Mouse (Mus musculus): ENCODE measurements around the gene Tmem115.
"Not testable (repeated sequence)": the region's sequence is repeated elsewhere in the genome, so short reads cannot be mapped to it uniquely, and the experiment has no call there.

Tmem115 gene

DNA sequence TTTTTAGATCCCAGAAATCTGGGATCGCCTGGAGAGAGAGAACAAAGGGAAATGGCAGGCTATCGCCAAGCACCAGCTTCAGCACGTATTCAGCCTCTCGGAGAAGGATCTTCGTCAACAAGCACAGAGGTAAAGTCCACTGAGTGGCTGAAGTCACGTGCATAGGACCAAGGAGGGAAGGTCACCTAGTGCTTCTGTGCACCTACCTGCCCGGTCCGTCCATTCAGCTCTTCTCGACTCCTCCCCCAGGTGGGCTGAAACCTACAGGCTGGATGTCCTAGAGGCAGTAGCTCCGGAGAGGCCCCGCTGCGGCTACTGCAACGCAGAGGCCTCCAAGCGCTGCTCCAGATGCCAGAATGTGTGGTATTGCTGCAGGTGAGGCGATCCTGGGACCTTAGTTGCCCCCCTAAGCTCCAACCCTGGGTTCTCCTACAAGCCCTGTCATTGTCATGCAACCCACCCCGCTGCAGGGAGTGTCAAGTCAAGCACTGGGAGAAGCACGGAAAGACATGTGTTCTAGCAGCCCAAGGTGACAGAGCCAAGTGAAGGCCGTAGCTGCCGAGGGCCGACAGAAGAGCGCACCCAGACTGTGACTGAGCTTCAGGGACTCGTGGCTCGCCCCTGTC is 16.9 kb downstream of the Tmem115 start:
- no peak for DNase-seq (ENCODE audit: low spot score in 2 of 2)

DNA sequence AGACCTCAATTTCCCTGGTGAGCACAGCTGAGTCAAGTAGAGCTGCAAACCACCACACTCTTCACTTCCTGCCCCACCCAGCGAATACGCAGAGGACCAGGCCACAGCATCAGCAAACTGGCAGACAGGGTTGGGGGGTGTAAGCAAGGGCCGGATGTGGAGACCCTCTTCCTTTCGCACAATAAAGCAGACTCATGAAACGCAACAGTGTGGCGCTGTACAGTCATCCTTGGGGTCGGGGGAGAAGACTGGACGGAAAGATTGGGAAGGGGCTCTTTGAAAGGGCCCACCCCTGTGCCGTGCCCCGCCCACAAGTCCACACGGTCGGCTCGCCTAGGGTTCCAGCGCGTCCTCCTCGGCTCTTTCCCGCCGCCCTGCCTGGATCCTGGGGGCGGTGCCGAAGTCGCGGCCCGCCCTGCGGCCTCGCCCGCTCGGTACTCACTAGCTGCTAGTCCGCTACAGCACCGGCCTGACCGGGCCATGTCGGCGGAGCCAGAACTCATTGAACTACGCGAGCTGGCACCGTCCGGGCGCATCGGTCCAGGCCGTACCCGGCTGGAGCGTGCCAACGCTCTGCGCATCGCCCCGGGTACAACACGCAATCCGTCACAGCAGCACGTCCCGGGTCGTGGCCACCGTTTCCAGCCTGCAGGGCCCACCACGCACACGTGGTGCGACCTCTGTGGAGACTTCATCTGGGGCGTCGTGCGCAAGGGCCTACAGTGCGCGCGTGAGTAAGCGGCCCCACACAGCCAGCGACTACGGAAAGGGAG is 17.6 kb downstream of the Tmem115 start, which contains the start of gene Rassf1:
Rassf1 (plus strand) TSS at position 439 of the 773 bp plus-strand sequence.
- peak; percentile 88 to 92 for DNase-seq (ENCODE audit: low spot score in 2 of 2)

GRCm38 (mm10) chr9:107551890-107552355 is 18.2 kb downstream of the Tmem115 start:
- DNase-seq (ENCODE audit: low spot score in 2 of 2), result no peak

GRCm38 (mm10) chr9:107552690-107553393 is 19.1 kb downstream of the Tmem115 start:
- no peak for DNase-seq (ENCODE audit: low spot score in 2 of 2)

- DNase-seq (ENCODE audit: low spot score in 2 of 2), result peak; percentile 29 to 36
These were observed 20.0 kb downstream of the Tmem115 start for GRCm38 (mm10) chr9:107553541-107554318.

DNA sequence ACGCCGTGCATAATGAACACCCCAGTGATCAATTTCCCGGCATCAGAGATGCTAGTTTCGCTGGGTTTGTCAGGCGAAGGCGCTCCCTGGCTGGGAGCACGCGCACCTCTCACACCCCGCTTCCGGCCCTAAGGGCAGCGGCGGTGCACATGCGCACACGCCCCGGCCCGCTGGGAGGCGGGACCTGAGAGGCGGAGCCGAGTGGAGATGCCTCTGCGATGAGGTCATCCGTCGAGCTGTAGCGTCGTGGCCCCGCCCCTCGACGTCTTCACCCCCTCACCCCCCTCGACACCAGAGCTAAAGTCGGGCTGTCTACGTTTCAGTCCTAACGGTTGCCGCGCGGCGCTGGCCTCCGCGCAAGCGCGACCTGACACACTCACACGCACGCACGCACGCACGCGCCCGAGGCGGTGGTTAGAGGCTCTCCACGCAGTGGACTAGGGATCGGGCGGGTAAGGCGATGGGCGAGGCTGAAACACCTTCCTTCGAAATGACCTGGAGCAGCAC is 20.6 kb downstream of the Tmem115 start:
- peak; percentile 93 to 95 for DNase-seq (ENCODE audit: low spot score in 2 of 2)

DNA sequence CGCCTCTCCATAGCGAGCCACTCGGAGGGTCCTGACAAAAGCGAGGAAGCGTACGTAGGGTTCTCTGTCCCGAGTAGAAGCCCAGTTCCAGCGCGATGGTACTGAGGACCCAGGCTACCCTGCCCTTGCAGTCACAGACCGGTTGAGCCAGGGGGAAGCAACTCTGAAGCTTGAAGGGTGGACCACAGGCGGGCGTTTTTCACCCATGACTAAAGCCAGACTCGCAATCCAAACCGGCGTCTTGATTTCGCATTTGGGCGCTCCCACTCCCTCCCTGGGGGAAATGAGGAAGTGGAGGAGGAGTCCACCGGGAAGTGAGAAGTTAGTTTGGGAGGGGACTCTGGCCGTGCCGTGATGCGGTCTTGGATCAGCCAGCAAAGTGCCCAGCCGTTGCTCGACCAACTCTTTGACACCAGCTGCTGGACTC is 21.3 kb downstream of the Tmem115 start:
- peak in 1 of 2 experiments; percentile 29 for DNase-seq (ENCODE audit: low spot score in 2 of 2)

- DNase-seq (ENCODE audit: low spot score in 2 of 2), result no peak
These were observed 22.0 kb downstream of the Tmem115 start for GRCm38 (mm10) chr9:107555701-107556100.

- no peak for DNase-seq (ENCODE audit: low spot score in 2 of 2)
These were observed 22.6 kb downstream of the Tmem115 start for GRCm38 (mm10) chr9:107556346-107556745.

DNA sequence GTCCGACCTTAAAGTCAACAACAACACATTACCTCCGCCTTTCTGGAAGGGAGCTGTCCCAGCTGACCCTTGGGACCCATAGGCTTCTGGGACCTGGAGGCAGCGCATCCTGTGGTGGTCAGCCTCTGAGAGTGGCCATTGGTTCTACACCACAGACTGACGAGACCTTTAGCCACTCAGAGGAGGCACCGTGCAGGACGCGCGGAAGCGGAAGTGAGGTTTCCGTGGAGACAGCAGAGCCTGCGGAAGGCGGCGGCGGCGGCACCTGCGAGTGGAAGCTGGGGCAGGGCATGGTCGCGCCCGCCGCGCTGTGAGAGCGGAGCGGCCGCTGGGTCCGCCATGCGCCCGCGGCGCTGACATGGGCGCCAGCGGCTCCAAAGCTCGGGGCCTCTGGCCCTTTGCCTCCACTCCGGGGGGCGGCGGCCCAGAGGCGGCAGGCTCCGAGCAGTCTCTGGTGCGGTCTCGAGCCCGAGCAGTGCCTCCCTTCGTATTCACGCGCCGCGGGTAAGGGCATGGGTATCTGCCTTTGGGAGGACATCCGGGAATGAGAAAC is 29.4 kb downstream of the Tmem115 start, which contains the start of gene Tusc2:
Tusc2 (plus strand) TSS at position 227 of the 553 bp plus-strand sequence.
- peak; percentile 92 to 93 for DNase-seq (ENCODE audit: low spot score in 2 of 2)

- DNase-seq (ENCODE audit: low spot score in 2 of 2), result not testable (repeated sequence)
These were observed 31.8 kb downstream of the Tmem115 start for GRCm38 (mm10) chr9:107565556-107565955.

- peak; percentile 70 to 80 for DNase-seq (ENCODE audit: low spot score in 2 of 2)
These were observed 32.4 kb downstream of the Tmem115 start for GRCm38 (mm10) chr9:107566041-107566709.

DNA sequence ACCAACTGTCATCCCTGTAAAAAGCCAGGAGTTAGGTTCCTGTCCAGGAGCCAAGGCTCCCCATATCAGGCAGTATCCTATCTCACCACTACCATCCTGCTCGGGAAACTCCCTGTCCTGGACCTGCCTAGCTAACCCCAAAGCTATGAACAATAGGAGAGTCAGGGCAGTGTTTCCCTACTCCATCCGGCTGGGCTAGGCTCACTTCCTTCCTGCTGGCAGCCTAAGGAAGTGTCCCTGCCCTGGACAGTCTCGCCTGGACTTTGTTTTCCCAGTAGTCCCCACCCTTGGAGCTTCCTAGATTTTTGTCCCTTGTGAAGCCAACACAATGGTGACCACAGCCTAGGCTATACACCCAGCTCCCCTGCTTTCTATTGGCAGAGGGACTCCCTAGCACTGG is 33.1 kb downstream of the Tmem115 start:
- no peak for DNase-seq (ENCODE audit: low spot score in 2 of 2)

DNA sequence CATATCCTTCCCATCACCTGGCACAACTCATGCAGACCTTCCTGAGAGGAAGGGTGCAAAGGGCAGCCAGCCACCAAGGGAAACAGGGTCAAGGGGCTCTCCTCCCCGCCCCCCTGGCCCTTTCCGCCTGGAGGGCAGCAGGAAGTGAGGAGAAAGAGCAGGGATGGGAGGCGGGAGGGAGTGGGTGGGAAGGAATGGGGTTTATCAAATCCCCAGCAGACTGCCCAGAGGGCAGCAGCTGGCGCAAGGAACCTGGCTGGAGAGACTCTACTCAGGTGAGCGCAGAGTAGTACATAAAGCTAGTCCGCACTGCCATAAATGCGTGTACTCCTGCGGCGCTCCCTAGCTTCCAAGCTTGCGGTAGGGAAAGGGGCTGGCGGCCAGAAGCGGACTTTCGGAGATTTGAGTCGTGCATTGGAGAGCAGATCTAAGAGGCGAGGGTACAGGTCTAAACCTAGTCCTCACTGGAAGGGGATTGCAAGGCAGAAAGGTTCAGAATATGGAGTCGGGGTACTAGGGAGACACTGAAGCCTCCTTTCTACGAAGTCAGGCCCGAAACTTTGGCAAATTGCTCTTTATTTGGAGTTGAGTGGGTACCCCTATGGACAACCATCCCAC is 34.1 kb downstream of the Tmem115 start, which contains the start of gene Hyal2:
Hyal2 (plus strand) TSS at position 244 of the 618 bp plus-strand sequence.
- no peak for DNase-seq (ENCODE audit: low spot score in 2 of 2)

DNA sequence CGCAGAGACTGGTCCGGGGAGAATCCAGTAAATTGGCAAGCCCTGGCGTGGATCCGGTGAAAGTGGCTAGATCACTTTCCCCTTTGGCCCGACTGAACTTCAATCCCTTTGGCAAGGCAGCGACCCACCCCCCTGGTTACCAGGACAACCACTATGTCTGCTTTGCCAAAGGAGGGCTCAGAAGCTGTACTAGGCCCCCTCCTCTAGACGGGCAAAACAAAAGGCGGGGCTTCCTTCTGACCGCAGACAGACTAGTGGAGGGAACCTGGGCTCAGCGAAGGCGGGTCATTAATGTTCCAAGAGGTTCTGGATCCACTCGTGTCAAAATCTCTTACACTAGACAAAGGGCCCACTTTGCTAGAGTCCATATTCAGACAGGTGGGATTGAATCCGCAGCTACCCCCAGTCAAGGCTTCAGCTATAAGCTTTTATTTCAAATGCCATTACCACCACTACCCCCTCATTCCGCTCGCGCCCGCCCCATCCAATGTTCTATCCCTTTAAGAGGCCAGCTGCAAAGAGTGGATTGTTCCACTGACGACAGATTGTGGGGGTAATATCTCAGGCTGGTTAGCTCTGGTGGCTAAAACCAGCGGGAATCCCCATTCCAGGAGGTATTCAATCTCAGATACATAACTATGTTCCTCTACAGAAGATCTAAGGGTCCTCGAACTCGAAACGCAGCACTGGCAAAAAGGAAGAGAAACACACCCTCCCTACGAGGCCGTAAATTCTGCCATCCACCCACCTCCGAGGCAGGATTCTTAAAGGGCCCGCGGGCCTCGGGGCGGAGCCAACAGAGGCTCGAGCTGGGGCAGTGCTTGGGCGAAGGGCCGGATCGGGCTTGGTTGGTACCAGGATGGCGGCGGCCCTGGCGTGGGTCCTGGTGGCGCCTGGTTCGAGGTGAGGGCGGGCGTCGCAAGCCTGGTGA is 34.9 kb downstream of the Tmem115 start:
- peak; percentile 71 to 81 for DNase-seq (ENCODE audit: low spot score in 2 of 2)

DNA sequence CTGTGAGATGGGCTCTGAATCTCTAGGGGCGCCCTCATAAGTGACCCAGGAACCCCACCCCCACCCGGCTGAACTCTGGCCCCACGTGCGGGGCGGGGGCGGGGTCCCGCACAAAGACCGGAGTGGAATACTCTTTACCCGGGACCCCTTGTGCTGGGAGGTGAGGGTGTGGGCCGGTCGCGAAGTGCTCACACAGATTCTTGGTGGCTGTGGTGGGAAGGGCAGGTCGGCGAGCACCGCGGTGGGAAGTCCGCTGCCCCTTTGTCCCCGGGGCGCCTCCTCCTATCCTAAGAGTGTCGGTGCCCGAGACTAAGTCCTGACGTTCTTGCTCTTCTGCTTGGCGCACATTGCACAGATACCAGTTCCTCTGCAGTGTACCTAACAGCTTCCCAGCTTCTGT is 35.5 kb downstream of the Tmem115 start:
- no peak for DNase-seq (ENCODE audit: low spot score in 2 of 2)

DNA sequence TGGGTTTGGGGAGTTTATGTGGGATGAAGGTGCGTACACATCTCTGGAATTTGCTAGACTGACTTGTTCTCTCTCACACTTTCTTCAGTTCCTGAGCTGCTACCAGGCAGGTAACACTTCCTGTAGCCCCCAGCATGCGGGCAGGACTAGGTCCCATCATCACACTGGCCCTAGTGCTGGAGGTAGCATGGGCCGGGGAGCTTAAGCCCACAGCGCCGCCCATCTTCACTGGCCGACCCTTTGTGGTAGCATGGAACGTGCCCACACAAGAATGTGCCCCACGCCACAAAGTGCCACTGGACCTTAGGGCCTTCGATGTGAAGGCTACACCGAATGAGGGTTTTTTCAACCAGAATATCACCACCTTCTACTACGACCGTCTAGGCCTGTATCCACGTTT is 36.3 kb downstream of the Tmem115 start:
- no peak for DNase-seq (ENCODE audit: low spot score in 2 of 2)

DNA sequence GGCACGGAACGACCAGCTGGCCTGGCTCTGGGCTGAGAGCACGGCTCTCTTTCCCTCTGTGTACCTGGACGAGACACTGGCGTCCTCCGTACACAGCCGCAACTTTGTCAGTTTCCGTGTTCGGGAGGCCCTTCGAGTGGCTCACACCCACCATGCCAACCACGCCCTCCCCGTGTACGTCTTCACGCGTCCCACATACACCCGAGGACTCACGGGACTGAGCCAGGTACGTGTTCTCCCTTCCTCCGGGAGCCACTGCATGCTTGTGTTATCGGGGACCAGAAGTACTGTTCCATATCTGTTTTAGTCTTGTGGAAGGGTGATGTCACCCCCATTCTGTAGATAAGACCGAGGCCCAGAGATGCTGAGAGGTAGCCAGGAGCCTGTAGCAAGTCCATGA is 37.1 kb downstream of the Tmem115 start:
- DNase-seq (ENCODE audit: low spot score in 2 of 2), result no peak

Measured in natural killer cell, adult 2 months (primary cell).